Mouse (Mus musculus) heart, postnatal 0 days (tissue): ENCODE results near the gene Lpar5.

Experiments
- CTCF ChIP-seq: IDR thresholded peaks from 2 replicates; pipeline ENCODE4 v1.5.1; 2016; ENCODE audit warnings: antibody characterized with exemption, control low read depth, low read depth
- EP300 ChIP-seq: IDR thresholded peaks from 2 replicates; pipeline ENCODE4 v1.6.1; 2016; ENCODE audit warnings: antibody characterized with exemption, low read depth

DNA sequence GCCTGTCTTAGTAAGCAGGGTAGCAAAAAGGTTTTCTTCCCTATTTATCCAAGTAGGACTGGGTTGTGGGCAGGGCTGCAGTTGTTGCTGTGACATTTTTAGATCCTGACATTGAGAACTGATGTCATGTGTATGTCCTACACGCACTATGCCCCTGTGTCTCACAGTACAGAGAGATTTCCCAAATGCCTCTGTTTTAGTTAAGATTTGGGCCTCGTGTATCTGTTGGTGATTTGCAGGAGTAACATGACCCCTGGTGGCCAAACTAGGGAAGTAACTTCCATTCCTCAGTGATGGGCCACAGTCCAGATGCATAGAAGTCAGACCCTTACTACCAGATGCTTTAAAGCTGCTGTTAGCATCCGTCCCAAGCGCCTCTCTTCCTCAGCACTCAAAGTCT, 16.7 kb downstream of the Lpar5 start:
- TF ChIP-seq CTCF = peak; percentile 92
- TF ChIP-seq EP300 = no peak
